Mouse (Mus musculus): ENCODE data around the gene Limk2.

Limk2 gene

GRCm38 (mm10) chr11:3294641-3295040 is 114.3 kb downstream of the Limk2 start:
- DNase-seq: no peak
